Mouse (Mus musculus): ENCODE measurements around the gene Erg. TPM values are rescaled to one million over a fixed set of nuclear protein-coding genes. Genes with fewer than 3 reads are reported as not detected.

Erg gene
- polyA plus RNA-seq, 1 experiment from 2014 or later = 2.7 TPM

- Histone ChIP-seq H3K4me2 (replicated peaks; ENCODE audit: low read depth, low read length) (no peak overlapping the region), H3K27me3 (ENCODE audit: control insufficient read depth, insufficient read depth, low read length) (no peaks in the 10 kb centered on the region), H3K9ac (replicated peaks; ENCODE audit: low read depth, low read length) (no peak overlapping the region), H3K36me3 (ENCODE audit: control insufficient read depth, insufficient read depth, low read length) (no peaks in the 10 kb centered on the region), H3K27ac (ENCODE audit: low read length) (no peak overlapping the region), H3K4me1 (ENCODE audit: control insufficient read depth, insufficient read depth, low read length) (no peaks in the 10 kb centered on the region), H3K4me3 (ENCODE audit: low read depth, low read length) (no peak overlapping the region), H3K9me3 (ENCODE audit: control insufficient read depth, low read depth, low read length) (no peaks in the 10 kb centered on the region)
- no peak for ATAC-seq (ENCODE audit: insufficient number of reproducible peaks, insufficient read depth, low FRiP score, low read depth)
- WGBS = 16% methylated on average over 5 of the region's 5 CpGs
These were observed 204.1 kb downstream of the Erg start for GRCm38 (mm10) chr16:95382251-95382650.

GRCm38 (mm10) chr16:95376834-95377233 lies 209.6 kb downstream of the Erg start:
- Histone ChIP-seq H3K4me2 (replicated peaks; ENCODE audit: low read depth, low read length) (no peak overlapping the region), H3K4me1 (ENCODE audit: control insufficient read depth, insufficient read depth, low read length) (peaks cover 3% of the 10 kb centered on the region; the same call in 1 of the 2 replicates), H3K4me3 (ENCODE audit: low read depth, low read length) (no peak overlapping the region), H3K27me3 (ENCODE audit: control insufficient read depth, insufficient read depth, low read length) (no peaks in the 10 kb centered on the region), H3K36me3 (ENCODE audit: control insufficient read depth, insufficient read depth, low read length) (no peaks in the 10 kb centered on the region), H3K27ac (ENCODE audit: low read length) (peak overlapping the region; percentile 66), H3K9me3 (ENCODE audit: control insufficient read depth, low read depth, low read length) (no peaks in the 10 kb centered on the region), H3K9ac (replicated peaks; ENCODE audit: low read depth, low read length) (no peak overlapping the region)
- ATAC-seq (ENCODE audit: insufficient number of reproducible peaks, insufficient read depth, low FRiP score, low read depth) = no peak; the same call in 1 of the 2 replicates
- 40% methylated on average over 7 of the region's 7 CpGs for WGBS

- H3K27me3 ChIP-seq (ENCODE audit: control insufficient read depth, insufficient read depth, low read length) = no peaks in the 10 kb centered on the region
- no peak overlapping the region for H3K4me3 ChIP-seq (ENCODE audit: low read depth, low read length)
- no peak overlapping the region for H3K4me2 ChIP-seq (replicated peaks; ENCODE audit: low read depth, low read length)
- peaks cover 3% of the 10 kb centered on the region; the same call in 1 of the 2 replicates for H3K4me1 ChIP-seq (ENCODE audit: control insufficient read depth, insufficient read depth, low read length)
- WGBS = 24% methylated on average over 11 of the region's 11 CpGs
- ATAC-seq (ENCODE audit: insufficient number of reproducible peaks, insufficient read depth, low FRiP score, low read depth) = peak; percentile 80
- H3K27ac ChIP-seq (ENCODE audit: low read length) = 0 out of 2 replicates have a peak overlapping the region, but pooled peaks have one; percentile 45
- no peaks in the 10 kb centered on the region for H3K36me3 ChIP-seq (ENCODE audit: control insufficient read depth, insufficient read depth, low read length)
- no peak overlapping the region for H3K9ac ChIP-seq (replicated peaks; ENCODE audit: low read depth, low read length)
- H3K9me3 ChIP-seq (ENCODE audit: control insufficient read depth, low read depth, low read length) = no peaks in the 10 kb centered on the region
These were observed 210.0 kb downstream of the Erg start for GRCm38 (mm10) chr16:95376364-95376763.

GRCm38 (mm10) chr16:95374646-95375045 lies 211.7 kb downstream of the Erg start:
- WGBS = 69% methylated on average over 4 of the region's 4 CpGs
- ATAC-seq (ENCODE audit: insufficient number of reproducible peaks, insufficient read depth, low FRiP score, low read depth) = no peak
- Histone ChIP-seq H3K4me1 (ENCODE audit: control insufficient read depth, insufficient read depth, low read length) (peaks cover 3% of the 10 kb centered on the region; the same call in 1 of the 2 replicates), H3K36me3 (ENCODE audit: control insufficient read depth, insufficient read depth, low read length) (no peaks in the 10 kb centered on the region), H3K4me2 (replicated peaks; ENCODE audit: low read depth, low read length) (no peak overlapping the region), H3K9me3 (ENCODE audit: control insufficient read depth, low read depth, low read length) (no peaks in the 10 kb centered on the region), H3K4me3 (ENCODE audit: low read depth, low read length) (no peak overlapping the region), H3K27ac (ENCODE audit: low read length) (no peak overlapping the region), H3K9ac (replicated peaks; ENCODE audit: low read depth, low read length) (no peak overlapping the region), H3K27me3 (ENCODE audit: control insufficient read depth, insufficient read depth, low read length) (no peaks in the 10 kb centered on the region)

GRCm38 (mm10) chr16:95372960-95373359 lies 213.4 kb downstream of the Erg start:
- 84% methylated on average over 9 of the region's 9 CpGs for WGBS
- H3K27ac ChIP-seq (ENCODE audit: low read length) = no peak overlapping the region
- H3K4me1 ChIP-seq (ENCODE audit: control insufficient read depth, insufficient read depth, low read length) = peaks cover 3% of the 10 kb centered on the region; the same call in 1 of the 2 replicates
- H3K9ac ChIP-seq (replicated peaks; ENCODE audit: low read depth, low read length) = no peak overlapping the region
- no peaks in the 10 kb centered on the region for H3K27me3 ChIP-seq (ENCODE audit: control insufficient read depth, insufficient read depth, low read length)
- ATAC-seq (ENCODE audit: insufficient number of reproducible peaks, insufficient read depth, low FRiP score, low read depth) = no peak
- no peak overlapping the region for H3K4me2 ChIP-seq (replicated peaks; ENCODE audit: low read depth, low read length)
- no peak overlapping the region for H3K4me3 ChIP-seq (ENCODE audit: low read depth, low read length)
- no peaks in the 10 kb centered on the region for H3K9me3 ChIP-seq (ENCODE audit: control insufficient read depth, low read depth, low read length)
- H3K36me3 ChIP-seq (ENCODE audit: control insufficient read depth, insufficient read depth, low read length) = no peaks in the 10 kb centered on the region

- Histone ChIP-seq H3K9ac (replicated peaks; ENCODE audit: low read depth, low read length) (no peak overlapping the region), H3K4me1 (ENCODE audit: control insufficient read depth, insufficient read depth, low read length) (no peaks in the 10 kb centered on the region), H3K27ac (ENCODE audit: low read length) (no peak overlapping the region), H3K4me3 (ENCODE audit: low read depth, low read length) (no peak overlapping the region), H3K36me3 (ENCODE audit: control insufficient read depth, insufficient read depth, low read length) (no peaks in the 10 kb centered on the region), H3K4me2 (replicated peaks; ENCODE audit: low read depth, low read length) (no peak overlapping the region), H3K9me3 (ENCODE audit: control insufficient read depth, low read depth, low read length) (no peaks in the 10 kb centered on the region), H3K27me3 (ENCODE audit: control insufficient read depth, insufficient read depth, low read length) (no peaks in the 10 kb centered on the region)
- no peak for ATAC-seq (ENCODE audit: insufficient number of reproducible peaks, insufficient read depth, low FRiP score, low read depth)
- WGBS = 43% methylated on average over 4 of the region's 4 CpGs
These were observed 214.7 kb downstream of the Erg start for GRCm38 (mm10) chr16:95371713-95372112.

DNA sequence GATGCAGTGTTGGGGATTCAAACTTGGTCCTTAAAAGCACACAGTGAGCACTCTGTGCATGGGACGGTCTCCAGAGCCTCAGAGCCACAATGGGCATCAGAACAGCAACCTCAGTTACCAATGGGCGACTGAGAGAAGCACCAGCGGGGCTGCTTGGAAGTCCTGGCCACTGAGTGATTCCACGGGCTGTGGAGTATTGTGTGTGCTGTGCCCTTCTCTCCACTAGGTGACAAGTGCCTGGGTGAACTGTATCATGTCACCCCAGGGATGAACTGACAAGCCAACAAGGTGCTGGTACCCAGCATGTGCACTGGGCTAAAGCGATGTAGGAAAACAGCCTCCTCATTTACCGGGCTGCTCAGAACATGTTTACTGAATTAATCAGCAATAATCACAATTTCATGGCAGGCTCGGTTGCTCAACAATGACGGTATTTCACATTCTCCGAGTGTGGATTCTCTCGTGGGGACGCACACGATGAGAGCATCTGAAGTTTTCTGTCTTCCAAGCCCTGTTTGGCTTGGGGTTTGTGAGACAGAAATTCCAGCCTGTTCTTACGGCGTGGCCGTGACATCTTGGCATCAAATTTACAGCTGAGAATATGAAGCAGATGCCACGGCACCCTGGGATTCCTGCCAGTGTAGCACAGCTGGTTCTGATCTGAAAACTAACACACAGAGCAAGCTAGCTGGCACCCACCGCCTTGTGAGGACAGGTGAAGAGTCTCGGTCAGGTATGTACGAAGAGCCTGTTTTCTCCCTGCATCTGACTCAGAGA lies 219.2 kb downstream of the Erg start:
- WGBS = 79% methylated on average over 19 of the region's 19 CpGs
- H3K4me1 ChIP-seq (ENCODE audit: control insufficient read depth, insufficient read depth, low read length) = no peaks in the 10 kb centered on the region
- H3K4me2 ChIP-seq (replicated peaks; ENCODE audit: low read depth, low read length) = no peak overlapping the region

DNA sequence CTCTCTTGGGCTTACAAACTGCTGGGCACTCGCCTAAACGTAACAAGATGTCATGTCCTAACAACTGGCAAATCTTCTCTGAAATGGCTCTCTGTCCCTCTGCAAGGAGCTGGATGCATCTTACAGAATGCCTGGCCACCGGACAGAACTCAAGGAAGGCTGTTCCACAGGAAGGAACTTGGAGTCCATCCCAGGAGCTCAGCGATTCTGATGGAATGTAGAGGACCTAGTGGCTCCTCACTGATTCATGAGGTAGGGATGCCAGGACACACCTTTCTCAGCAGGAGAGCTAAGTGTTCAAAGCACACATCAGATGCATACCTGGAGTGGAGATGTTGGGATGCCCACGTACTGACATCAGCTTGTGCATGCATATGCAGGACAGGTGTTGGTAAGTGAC lies 221.2 kb downstream of the Erg start:
- 90% methylated on average over 5 of the region's 5 CpGs for WGBS
- Histone ChIP-seq H3K4me2 (replicated peaks; ENCODE audit: low read depth, low read length) (no peak overlapping the region), H3K4me1 (ENCODE audit: control insufficient read depth, insufficient read depth, low read length) (no peaks in the 10 kb centered on the region), H3K9ac (replicated peaks; ENCODE audit: low read depth, low read length) (no peak overlapping the region), H3K9me3 (ENCODE audit: control insufficient read depth, low read depth, low read length) (no peaks in the 10 kb centered on the region), H3K27ac (ENCODE audit: low read length) (no peak overlapping the region), H3K36me3 (ENCODE audit: control insufficient read depth, insufficient read depth, low read length) (no peaks in the 10 kb centered on the region), H3K27me3 (ENCODE audit: control insufficient read depth, insufficient read depth, low read length) (no peaks in the 10 kb centered on the region), H3K4me3 (ENCODE audit: low read depth, low read length) (no peak overlapping the region)
- no peak for ATAC-seq (ENCODE audit: insufficient number of reproducible peaks, insufficient read depth, low FRiP score, low read depth)

More for the DNA sequence above, 219.2 kb downstream of the Erg start:
- no peak overlapping the region for H3K27ac ChIP-seq (ENCODE audit: low read length)
- no peaks in the 10 kb centered on the region for H3K27me3 ChIP-seq (ENCODE audit: control insufficient read depth, insufficient read depth, low read length)
- no peaks in the 10 kb centered on the region for H3K9me3 ChIP-seq (ENCODE audit: control insufficient read depth, low read depth, low read length)
- ATAC-seq (ENCODE audit: insufficient number of reproducible peaks, insufficient read depth, low FRiP score, low read depth) = no peak
- no peak overlapping the region for H3K9ac ChIP-seq (replicated peaks; ENCODE audit: low read depth, low read length)
- no peak overlapping the region for H3K4me3 ChIP-seq (ENCODE audit: low read depth, low read length)
- no peaks in the 10 kb centered on the region for H3K36me3 ChIP-seq (ENCODE audit: control insufficient read depth, insufficient read depth, low read length)
